ENCODE assay signal across 8 mouse cellular contexts in genomic region chr7:73917633-73918311, GRCm38 (mm10).
A peak's percentile ranks its signal among the peaks of the same experiment; 100 is the strongest.
DNase-seq lines count a peak whose midpoint lies in the region; ATAC-seq and TF ChIP-seq lines count a peak whose summit lies in the region.

No protein-coding gene starts in this region.

- H3K27ac ChIP-seq in intestine, embryonic 16.5 days (ENCODE audit: low read length): peak overlapping the region; percentile 34
- H3K27ac ChIP-seq in midbrain, embryonic 14.5 days (replicated peaks; ENCODE audit: low read depth, low read length): 0 out of 2 replicates have a peak overlapping the region, but pooled peaks have one; percentile 6
- no peak overlapping the region for H3K27ac ChIP-seq in thymus, adult 2 months (ENCODE audit: control insufficient read depth, insufficient read depth, low read length)

- no peak overlapping the region for H3K4me2 ChIP-seq in intestine, embryonic 16.5 days (ENCODE audit: low read depth, low read length)
- H3K4me2 ChIP-seq in midbrain, embryonic 14.5 days (ENCODE audit: low read length): no peak overlapping the region

- H3K27me3 ChIP-seq in intestine, embryonic 16.5 days (replicated peaks; ENCODE audit: control insufficient read depth, insufficient read depth, low read length): no peaks in the 10 kb centered on the region
- H3K27me3 ChIP-seq in midbrain, embryonic 14.5 days (ENCODE audit: control insufficient read depth, insufficient read depth, low read length): peaks cover 4% of the 10 kb centered on the region; the same call in 1 of the 2 replicates
- no peaks in the 10 kb centered on the region for H3K27me3 ChIP-seq in thymus, adult 2 months (ENCODE audit: control insufficient read depth, insufficient read depth, low read length)

- peak; percentile 81 to 85 for DNase-seq in cerebellum, adult 18-20 months
- DNase-seq in embryo, embryonic 11 days: peak; percentile 49
- DNase-seq in midbrain, embryonic 14.5 days: peak; percentile 71
- DNase-seq in thymus, adult 2 months: no peak
- DNase-seq in gastrocnemius, postnatal 25 days: no peak
- no peak for DNase-seq in heart, postnatal 36 days
- DNase-seq in spleen, postnatal 10 days (ENCODE audit: low spot score in 2 of 2): no peak

- H3K36me3 ChIP-seq in intestine, embryonic 16.5 days (ENCODE audit: control insufficient read depth, insufficient read depth, low read length): no peaks in the 10 kb centered on the region
- no peaks in the 10 kb centered on the region for H3K36me3 ChIP-seq in midbrain, embryonic 14.5 days (ENCODE audit: control insufficient read depth, insufficient read depth, low read length)
- H3K36me3 ChIP-seq in thymus, adult 2 months (ENCODE audit: control insufficient read depth, insufficient read depth, low read length): no peaks in the 10 kb centered on the region

- H3K4me1 ChIP-seq in intestine, embryonic 16.5 days (ENCODE audit: control insufficient read depth, insufficient read depth, low read length): no peaks in the 10 kb centered on the region
- peaks cover 25% of the 10 kb centered on the region for H3K4me1 ChIP-seq in midbrain, embryonic 14.5 days (ENCODE audit: control insufficient read depth, insufficient read depth, low read length)
- H3K4me1 ChIP-seq in thymus, adult 2 months (replicated peaks; ENCODE audit: control insufficient read depth, insufficient read depth, low read length): no peaks in the 10 kb centered on the region

- H3K4me3 ChIP-seq in intestine, embryonic 16.5 days (ENCODE audit: low read length): no peak overlapping the region
- no peak overlapping the region for H3K4me3 ChIP-seq in midbrain, embryonic 14.5 days (replicated peaks; ENCODE audit: low read depth, low read length)
- no peak overlapping the region for H3K4me3 ChIP-seq in thymus, adult 2 months (ENCODE audit: control insufficient read depth, insufficient read depth, low read length)

- TF ChIP-seq POLR2A in thymus, adult 2 months (IDR thresholded peaks at IDR 0.05; ENCODE audit: control insufficient read depth, extremely low read depth, insufficient read depth, low read length, poor library complexity): no peak

- ATAC-seq in intestine, embryonic 16.5 days: peak; percentile 67
- peak; percentile 77 for ATAC-seq in midbrain, embryonic 14.5 days (ENCODE audit: low FRiP score, low TSS enrichment)

- H3K9ac ChIP-seq in intestine, embryonic 16.5 days (ENCODE audit: low read depth, low read length): no peak overlapping the region
- H3K9ac ChIP-seq in midbrain, embryonic 14.5 days (replicated peaks; ENCODE audit: low read length): no peak overlapping the region

- H3K9me3 ChIP-seq in intestine, embryonic 16.5 days (ENCODE audit: control insufficient read depth, low read length): no peaks in the 10 kb centered on the region
- H3K9me3 ChIP-seq in midbrain, embryonic 14.5 days (ENCODE audit: control insufficient read depth, low read length): no peaks in the 10 kb centered on the region

- TF ChIP-seq CTCF in thymus, adult 2 months (IDR thresholded peaks at IDR 0.05; ENCODE audit: borderline replicate concordance, control insufficient read depth, extremely low read depth, insufficient read depth, low read length, poor library complexity): no peak

- 55% methylated on average over 9 of the region's 9 CpGs for WGBS in intestine, embryonic 16.5 days
- WGBS in midbrain, embryonic 14.5 days: 38% methylated on average over 9 of the region's 9 CpGs
- WGBS in thymus, adult 2 months: 92% methylated on average over 9 of the region's 9 CpGs

- intact Hi-C loops in heart, postnatal 36 days (cut with DNase I): no loop called here

Comparison
In these comparisons a context has a peak if more than half of its experiments do, and no peak if none do; other contexts are left out.
1. DNase-seq: peak in cerebellum, adult 18-20 months (2 of 2), embryo, embryonic 11 days (single experiment) and midbrain, embryonic 14.5 days (single experiment); none in thymus, adult 2 months (single experiment), gastrocnemius, postnatal 25 days (single experiment), heart, postnatal 36 days (0 of 2) and spleen, postnatal 10 days (0 of 2).